Mouse (Mus musculus): ENCODE measurements at regions not wholly inside any gene's neighbourhood (a gene's known extent, or its start where the extent isn't known, plus 50 kb on each side); places are given as distances from the start of the nearest gene placed in this dataset.
"Not testable (repeated sequence)": the region's sequence is repeated elsewhere in the genome, so short reads cannot be mapped to it uniquely, and the experiment has no call there.

DNA sequence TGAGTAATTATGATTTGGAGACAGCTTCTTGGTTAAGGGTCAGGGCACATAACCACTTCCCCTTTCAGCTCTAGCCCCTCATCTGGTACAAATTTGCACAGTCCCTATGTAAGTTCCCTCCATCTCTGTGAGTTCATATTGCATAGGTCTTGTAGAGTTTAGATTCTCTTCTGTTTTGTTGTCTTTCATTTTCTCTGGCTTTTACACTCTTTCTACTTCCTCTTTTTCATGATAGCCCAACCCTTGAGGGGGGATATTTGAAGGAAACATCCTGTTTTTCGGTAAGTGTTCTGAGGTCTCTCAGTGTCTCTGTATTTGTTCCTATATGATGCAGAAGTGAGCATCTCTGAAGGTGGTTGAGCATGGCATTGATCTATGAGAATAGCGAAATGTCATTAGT is 515.7 kb upstream of the Stxbp6 start:
- no peak for DNase-seq (ENCODE audit: low read depth)
- no peak for TF ChIP-seq POLR2A (IDR thresholded peaks at IDR 0.05; ENCODE audit: borderline replicate concordance, extremely low read depth, insufficient read depth, insufficient read length, poor library complexity, severe bottlenecking)
- no peak for TF ChIP-seq CTCF (IDR thresholded peaks at IDR 0.05; ENCODE audit: borderline replicate concordance, extremely low read depth, insufficient read depth, insufficient read length)

GRCm38 (mm10) chr12:45585763-45586162 is 511.3 kb upstream of the Stxbp6 start:
- DNase-seq (ENCODE audit: low read depth) = no peak
- TF ChIP-seq CTCF (IDR thresholded peaks at IDR 0.05; ENCODE audit: borderline replicate concordance, extremely low read depth, insufficient read depth, insufficient read length) (no peak), POLR2A (IDR thresholded peaks at IDR 0.05; ENCODE audit: borderline replicate concordance, extremely low read depth, insufficient read depth, insufficient read length, poor library complexity, severe bottlenecking) (no peak)

- DNase-seq (ENCODE audit: low read depth) = peak; percentile 90
- no peak for TF ChIP-seq POLR2A (IDR thresholded peaks at IDR 0.05; ENCODE audit: borderline replicate concordance, extremely low read depth, insufficient read depth, insufficient read length, poor library complexity, severe bottlenecking)
- TF ChIP-seq CTCF (IDR thresholded peaks at IDR 0.05; ENCODE audit: borderline replicate concordance, extremely low read depth, insufficient read depth, insufficient read length) = no peak
Observed at GRCm38 (mm10) chr12:45563325-45564030, 489.0 kb upstream of the Stxbp6 start.

GRCm38 (mm10) chr12:45562637-45563220 is 488.2 kb upstream of the Stxbp6 start:
- DNase-seq (ENCODE audit: low read depth) = peak; percentile 68
- TF ChIP-seq CTCF (IDR thresholded peaks at IDR 0.05; ENCODE audit: borderline replicate concordance, extremely low read depth, insufficient read depth, insufficient read length) (no peak), POLR2A (IDR thresholded peaks at IDR 0.05; ENCODE audit: borderline replicate concordance, extremely low read depth, insufficient read depth, insufficient read length, poor library complexity, severe bottlenecking) (no peak)

DNA sequence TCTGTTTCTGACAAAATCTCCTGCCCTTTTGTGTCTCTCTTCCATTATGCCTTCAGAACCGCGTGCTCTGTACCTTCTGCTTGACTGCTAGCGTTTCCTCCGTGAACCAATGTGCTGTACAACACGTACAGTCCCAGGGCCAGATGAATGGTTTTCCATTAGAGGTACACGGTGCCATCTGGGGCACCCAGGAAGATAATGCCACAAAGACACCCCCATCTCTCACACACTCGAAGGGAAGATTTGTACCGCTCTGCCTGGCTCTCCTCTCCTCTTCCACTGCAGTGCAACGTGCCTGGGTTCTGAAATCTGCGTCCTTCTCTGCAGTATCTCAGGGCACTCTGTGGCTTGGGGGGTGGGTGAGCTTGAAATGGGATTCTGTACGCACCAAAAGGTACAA is 487.4 kb upstream of the Stxbp6 start:
- TF ChIP-seq POLR2A (IDR thresholded peaks at IDR 0.05; ENCODE audit: borderline replicate concordance, extremely low read depth, insufficient read depth, insufficient read length, poor library complexity, severe bottlenecking) = no peak
- no peak for TF ChIP-seq CTCF (IDR thresholded peaks at IDR 0.05; ENCODE audit: borderline replicate concordance, extremely low read depth, insufficient read depth, insufficient read length)
- DNase-seq (ENCODE audit: low read depth) = peak; percentile 76

DNA sequence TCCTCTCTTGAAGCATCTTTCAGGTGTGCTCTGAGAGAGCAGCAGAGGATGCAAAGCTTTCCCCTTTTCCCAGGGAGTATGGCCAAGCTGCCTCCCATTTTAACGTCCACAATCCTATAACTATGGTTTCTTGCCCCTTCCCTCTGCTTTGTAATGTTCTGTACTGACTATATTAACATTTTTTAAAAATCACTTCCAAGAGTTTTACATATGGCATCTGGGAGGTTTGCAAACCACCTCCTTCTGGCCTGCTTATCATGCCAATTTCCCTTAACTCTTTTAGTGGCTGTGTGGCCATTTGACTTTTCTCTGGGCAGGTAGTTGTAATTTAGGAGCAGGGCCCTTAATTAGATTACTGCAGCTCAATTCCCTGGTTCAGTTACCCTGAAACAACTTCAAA is 486.9 kb upstream of the Stxbp6 start:
- peak; percentile 29 for DNase-seq (ENCODE audit: low read depth)
- no peak for TF ChIP-seq POLR2A (IDR thresholded peaks at IDR 0.05; ENCODE audit: borderline replicate concordance, extremely low read depth, insufficient read depth, insufficient read length, poor library complexity, severe bottlenecking)
- no peak for TF ChIP-seq CTCF (IDR thresholded peaks at IDR 0.05; ENCODE audit: borderline replicate concordance, extremely low read depth, insufficient read depth, insufficient read length)

- DNase-seq (ENCODE audit: low read depth) = not testable (repeated sequence)
Observed at GRCm38 (mm10) chr12:45549906-45550305, 475.4 kb upstream of the Stxbp6 start.

DNA sequence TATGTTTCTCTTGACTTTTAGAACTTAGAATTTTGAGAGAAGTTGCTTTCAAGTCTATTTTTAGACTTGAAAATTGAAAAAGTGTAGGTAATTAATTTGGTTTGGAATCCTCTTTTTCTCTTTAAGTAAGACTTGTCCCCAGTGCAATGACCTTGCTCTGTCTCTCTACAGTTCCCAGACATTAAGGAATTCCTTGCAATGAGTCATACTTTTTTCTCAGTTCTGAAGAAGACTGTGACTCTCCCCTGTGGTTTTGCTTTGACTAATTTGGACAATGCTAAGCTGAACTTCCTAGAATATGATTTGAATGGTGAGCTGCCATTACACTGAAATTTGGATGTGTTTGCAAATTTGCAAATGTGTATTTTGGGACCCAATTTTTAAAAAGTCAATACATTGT is 445.0 kb upstream of the Stxbp6 start:
- TF ChIP-seq POLR2A (IDR thresholded peaks at IDR 0.05; ENCODE audit: borderline replicate concordance, extremely low read depth, insufficient read depth, insufficient read length, poor library complexity, severe bottlenecking) (no peak), CTCF (IDR thresholded peaks at IDR 0.05; ENCODE audit: borderline replicate concordance, extremely low read depth, insufficient read depth, insufficient read length) (no peak)
- no peak for DNase-seq (ENCODE audit: low read depth)

DNA sequence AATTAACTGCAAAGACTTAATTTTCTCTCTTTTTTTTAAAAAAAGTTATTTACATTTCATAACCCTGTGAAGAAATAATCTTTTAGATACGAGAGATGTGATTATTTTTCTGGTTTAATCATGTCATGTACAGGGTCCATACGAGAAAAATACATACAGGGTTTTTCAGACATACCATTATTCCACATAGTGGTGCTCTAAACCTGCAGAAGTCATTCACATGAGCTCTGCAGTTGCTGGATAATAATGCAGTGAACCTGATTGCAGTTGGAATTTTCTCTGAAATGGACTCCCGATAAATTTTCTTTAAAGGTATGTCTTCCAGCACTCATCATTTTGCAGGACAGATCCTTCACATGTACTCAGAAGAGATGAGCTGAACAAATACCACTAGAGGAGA is 439.9 kb upstream of the Stxbp6 start:
- TF ChIP-seq POLR2A (IDR thresholded peaks at IDR 0.05; ENCODE audit: borderline replicate concordance, extremely low read depth, insufficient read depth, insufficient read length, poor library complexity, severe bottlenecking) = no peak
- TF ChIP-seq CTCF (IDR thresholded peaks at IDR 0.05; ENCODE audit: borderline replicate concordance, extremely low read depth, insufficient read depth, insufficient read length) = no peak; the same call in 1 of the 2 replicates
- DNase-seq (ENCODE audit: low read depth) = peak; percentile 70

- DNase-seq (ENCODE audit: low read depth) = peak; percentile 71
Observed at GRCm38 (mm10) chr12:45507400-45507982, 433.0 kb upstream of the Stxbp6 start.

DNA sequence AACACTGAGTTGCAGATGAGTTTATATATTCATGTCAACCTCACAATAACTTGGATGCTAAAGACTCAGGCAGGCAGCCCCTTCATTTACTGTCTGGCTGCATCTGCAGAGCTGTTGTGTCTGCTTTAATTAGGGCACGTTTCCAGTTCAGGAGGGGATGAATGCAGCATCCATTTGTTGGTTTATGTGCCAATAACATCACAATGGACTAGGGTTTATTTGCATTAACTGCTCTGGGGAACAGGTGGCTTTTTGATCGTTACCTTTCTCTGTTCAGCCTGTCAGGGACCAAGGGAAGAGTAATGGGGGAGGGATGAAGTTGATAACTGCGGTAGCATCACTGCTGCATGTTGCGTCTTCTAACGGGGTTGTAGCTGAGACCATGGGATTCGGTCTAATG is 425.3 kb upstream of the Stxbp6 start:
- TF ChIP-seq CTCF (IDR thresholded peaks at IDR 0.05; ENCODE audit: borderline replicate concordance, extremely low read depth, insufficient read depth, insufficient read length) (no peak), POLR2A (IDR thresholded peaks at IDR 0.05; ENCODE audit: borderline replicate concordance, extremely low read depth, insufficient read depth, insufficient read length, poor library complexity, severe bottlenecking) (no peak)
- DNase-seq (ENCODE audit: low read depth) = peak; percentile 73

More at GRCm38 (mm10) chr12:45507400-45507982, 433.0 kb upstream of the Stxbp6 start:
- no peak for TF ChIP-seq CTCF (IDR thresholded peaks at IDR 0.05; ENCODE audit: borderline replicate concordance, extremely low read depth, insufficient read depth, insufficient read length)
- TF ChIP-seq POLR2A (IDR thresholded peaks at IDR 0.05; ENCODE audit: borderline replicate concordance, extremely low read depth, insufficient read depth, insufficient read length, poor library complexity, severe bottlenecking) = no peak

DNA sequence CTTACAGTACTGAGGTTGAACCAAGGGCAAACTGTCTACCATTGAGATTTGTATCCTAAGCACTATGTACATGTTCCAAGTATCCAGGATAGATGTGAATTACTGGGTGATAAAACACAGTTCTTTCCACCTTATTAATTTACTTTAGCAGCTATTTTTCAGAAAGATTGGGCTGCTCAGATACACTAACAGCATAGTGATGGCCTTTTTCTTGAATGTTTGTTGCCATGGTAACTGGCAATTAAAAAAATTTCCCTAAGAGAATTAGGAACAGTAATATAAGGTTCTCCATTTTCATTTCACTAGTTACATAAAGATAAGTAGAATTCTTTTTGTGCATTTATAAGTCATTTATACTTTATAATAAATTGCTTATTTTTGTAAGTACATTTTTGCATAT is 423.7 kb upstream of the Stxbp6 start:
- peak; percentile 50 for DNase-seq (ENCODE audit: low read depth)
- no peak for TF ChIP-seq CTCF (IDR thresholded peaks at IDR 0.05; ENCODE audit: borderline replicate concordance, extremely low read depth, insufficient read depth, insufficient read length)
- no peak for TF ChIP-seq POLR2A (IDR thresholded peaks at IDR 0.05; ENCODE audit: borderline replicate concordance, extremely low read depth, insufficient read depth, insufficient read length, poor library complexity, severe bottlenecking)

Measured in brain, embryonic 14.5 days (tissue).